Comparison of ENCODE assay signal across 11 mouse cellular contexts in genomic region chr8:88417307-88418095, GRCm38 (mm10). TPM values are rescaled to one million over a fixed set of nuclear protein-coding genes. Genes with fewer than 3 reads are reported as not detected.
DNase-seq lines count a peak whose midpoint lies in the region; ATAC-seq and TF ChIP-seq lines count a peak whose summit lies in the region.
"Had no signal": no experiment of that assay in that cellular context is flagged by ENCODE, and none has a peak within 500 bp of the region (broad histone marks: within the 10 kb centered on the region; RNA-seq: fewer than 3 reads in every experiment).

No protein-coding gene starts in this region.

- H3K27me3 ChIP-seq in forebrain, embryonic 13.5 days, result no peaks in the 10 kb centered on the region
- H3K27me3 ChIP-seq in forebrain, embryonic 10.5 days (ENCODE audit: poor library complexity, severe bottlenecking), result no peaks in the 10 kb centered on the region
- H3K27me3 ChIP-seq in midbrain, postnatal 0 days (ENCODE audit: insufficient read depth, low read length), result no peaks in the 10 kb centered on the region
- H3K27me3 ChIP-seq in liver, postnatal 0 days (ENCODE audit: insufficient read depth, low read length), result no peaks in the 10 kb centered on the region
- H3K27me3 ChIP-seq: heart, embryonic 12.5 days had no signal

- H3K9ac ChIP-seq in forebrain, embryonic 13.5 days, result no peak overlapping the region
- H3K9ac ChIP-seq in midbrain, postnatal 0 days (replicated peaks; ENCODE audit: low read length, poor library complexity, severe bottlenecking), result no peak overlapping the region
- no peak overlapping the region for H3K9ac ChIP-seq in liver, postnatal 0 days (replicated peaks)
- H3K9ac ChIP-seq: heart, embryonic 12.5 days had no signal

- WGBS in forebrain, embryonic 13.5 days, result 21% methylated on average over 13 of the region's 13 CpGs
- WGBS in forebrain, embryonic 10.5 days, result 41% methylated on average over 13 of the region's 13 CpGs
- 32% methylated on average over 13 of the region's 13 CpGs for WGBS in midbrain, postnatal 0 days
- WGBS in liver, postnatal 0 days (ENCODE audit: insufficient replicate concordance), result 72% methylated on average over 13 of the region's 13 CpGs

- no peak for DNase-seq in forebrain, embryonic 10.5 days (ENCODE audit: extremely low spot score, low spot score)
- DNase-seq in cerebellum, adult 9-11 months, result peak; percentile 57
- DNase-seq in layer of hippocampus, adult 2 months (ENCODE audit: low spot score in 2 of 2), result peak; percentile 70 to 88
- peak; percentile 80 for DNase-seq in midbrain, postnatal 0 days (ENCODE audit: low spot score)
- DNase-seq in yolk sac, embryonic 10.5 days (ENCODE audit: low spot score), result no peak
- no peak for DNase-seq in liver, postnatal 0 days
- DNase-seq in gastrocnemius, postnatal 25 days, result no peak
- DNase-seq: kidney, postnatal 25 days had no signal

- no peaks in the 10 kb centered on the region for H3K36me3 ChIP-seq in forebrain, embryonic 13.5 days (ENCODE audit: poor library complexity, severe bottlenecking)
- no peaks in the 10 kb centered on the region for H3K36me3 ChIP-seq in forebrain, embryonic 10.5 days (replicated peaks)
- no peaks in the 10 kb centered on the region for H3K36me3 ChIP-seq in midbrain, postnatal 0 days (ENCODE audit: insufficient read depth, low read length)
- H3K36me3 ChIP-seq in liver, postnatal 0 days (replicated peaks; ENCODE audit: insufficient read depth, low read length), result no peaks in the 10 kb centered on the region
- H3K36me3 ChIP-seq: heart, embryonic 12.5 days had no signal

- ATAC-seq in forebrain, embryonic 13.5 days, result peak; percentile 75
- ATAC-seq in midbrain, postnatal 0 days (ENCODE audit: low FRiP score), result peak; percentile 58
- ATAC-seq in liver, postnatal 0 days, result no peak

- no peaks in the 10 kb centered on the region for H3K9me3 ChIP-seq in forebrain, embryonic 13.5 days (replicated peaks)
- peaks cover 6% of the 10 kb centered on the region; the same call in 1 of the 2 replicates for H3K9me3 ChIP-seq in forebrain, embryonic 10.5 days
- no peaks in the 10 kb centered on the region; the same call in 1 of the 2 replicates for H3K9me3 ChIP-seq in midbrain, postnatal 0 days (ENCODE audit: low read length)
- H3K9me3 ChIP-seq in liver, postnatal 0 days (ENCODE audit: low read length), result no peaks in the 10 kb centered on the region

- no peak overlapping the region; the same call in 1 of the 2 replicates for H3K4me2 ChIP-seq in forebrain, embryonic 13.5 days
- no peak overlapping the region for H3K4me2 ChIP-seq in midbrain, postnatal 0 days (ENCODE audit: low read depth, low read length, poor library complexity, severe bottlenecking)
- no peak overlapping the region for H3K4me2 ChIP-seq in liver, postnatal 0 days (ENCODE audit: low read depth, low read length)
- H3K4me2 ChIP-seq: heart, embryonic 12.5 days had no signal

- no peak for TF ChIP-seq EP300 in liver, postnatal 0 days (IDR thresholded peaks at IDR 0.05; ENCODE audit: low read depth)

- peaks cover 12% of the 10 kb centered on the region for H3K4me1 ChIP-seq in forebrain, embryonic 13.5 days
- peaks cover 10% of the 10 kb centered on the region for H3K4me1 ChIP-seq in forebrain, embryonic 10.5 days
- H3K4me1 ChIP-seq in midbrain, postnatal 0 days (ENCODE audit: insufficient read depth, low read length), result 0 out of 2 replicates have a peak, but pooled peaks cover 2% of the 10 kb centered on the region
- H3K4me1 ChIP-seq in liver, postnatal 0 days (ENCODE audit: insufficient read depth), result no peaks in the 10 kb centered on the region
- H3K4me1 ChIP-seq: heart, embryonic 12.5 days had no signal

- TF ChIP-seq CTCF in layer of hippocampus, adult 2 months (conservative IDR thresholded peaks at IDR 0.05), result no peak
- TF ChIP-seq CTCF in midbrain, postnatal 0 days (IDR thresholded peaks at IDR 0.05), result no peak
- no peak for TF ChIP-seq CTCF in liver, postnatal 0 days (IDR thresholded peaks at IDR 0.05; ENCODE audit: low read depth)

- H3K4me3 ChIP-seq in forebrain, embryonic 13.5 days, result no peak overlapping the region
- H3K4me3 ChIP-seq in forebrain, embryonic 10.5 days, result no peak overlapping the region
- H3K4me3 ChIP-seq in layer of hippocampus, adult 2 months, result no peak overlapping the region
- no peak overlapping the region for H3K4me3 ChIP-seq in midbrain, postnatal 0 days (ENCODE audit: low read depth, low read length)
- no peak overlapping the region for H3K4me3 ChIP-seq in liver, postnatal 0 days (ENCODE audit: low read depth, low read length)
- H3K4me3 ChIP-seq: heart, embryonic 12.5 days had no signal

- peak overlapping the region; percentile 12; the same call in 1 of the 2 replicates for H3K27ac ChIP-seq in forebrain, embryonic 13.5 days
- no peak overlapping the region for H3K27ac ChIP-seq in forebrain, embryonic 10.5 days
- H3K27ac ChIP-seq in layer of hippocampus, adult 2 months, result no peak overlapping the region
- H3K27ac ChIP-seq in midbrain, postnatal 0 days (ENCODE audit: low read depth, low read length), result no peak overlapping the region
- H3K27ac ChIP-seq in liver, postnatal 0 days (ENCODE audit: low read depth), result no peak overlapping the region
- H3K27ac ChIP-seq: macrophage had no signal

RNA-seq across cellular contexts. Expression of gene Brd7, which starts 55.5 kb away (rescaled TPM):
- 75.2 TPM in 2 replicates for polyA plus RNA-seq in forebrain, embryonic 13.5 days (2015; fragmentation: Nextera tagmentation; extraction: Ambion mirVana)
- 78.7 and 87.8 TPM in 2 replicates for polyA plus RNA-seq in forebrain, embryonic 10.5 days (2016; fragmentation: Nextera tagmentation; extraction: Ambion mirVana)
- total RNA-seq in layer of hippocampus, adult 2 months (2021), result 10 to 100 TPM; 57.0 to 58.4 TPM
- total RNA-seq in midbrain, postnatal 0 days (2014; rRNA removed), result 29.7 and 35.6 TPM in 2 replicates
- 55.0 and 60.7 TPM in 2 replicates for polyA plus RNA-seq in midbrain, postnatal 0 days (2015; fragmentation: Nextera tagmentation; extraction: Ambion mirVana)
- polyA plus RNA-seq in liver, postnatal 0 days (2015; fragmentation: Nextera tagmentation; extraction: Ambion mirVana), result 25.3 and 29.1 TPM in 2 replicates
- total RNA-seq in gastrocnemius, postnatal 25 days (2021), result 10 to 100 TPM; 63.3 to 72.9 TPM

Comparison
In these comparisons a context has a peak if more than half of its experiments do, and no peak if none do; other contexts are left out.
1. DNase-seq: peak in cerebellum, adult 9-11 months (single experiment), layer of hippocampus, adult 2 months (2 of 2) and midbrain, postnatal 0 days (single experiment); none in forebrain, embryonic 10.5 days (single experiment), yolk sac, embryonic 10.5 days (single experiment), liver, postnatal 0 days (single experiment) and gastrocnemius, postnatal 25 days (single experiment).